Mouse (Mus musculus) B cell, adult 67 days (primary cell): Measurements from ENCODE around the gene Pard6b. TPM values are rescaled to one million over a fixed set of nuclear protein-coding genes. Genes with fewer than 3 reads are reported as not detected.

Experiments
- total RNA-seq, 2 experiments: library from RNA; stranded (reverse); gene quantifications; 4 replicates each; pipeline ENCODE4 v1.2.4; 2023

The Pard6b gene
- 1 to 10 TPM; 3.8 to 3.9 TPM for total RNA-seq

DNA sequence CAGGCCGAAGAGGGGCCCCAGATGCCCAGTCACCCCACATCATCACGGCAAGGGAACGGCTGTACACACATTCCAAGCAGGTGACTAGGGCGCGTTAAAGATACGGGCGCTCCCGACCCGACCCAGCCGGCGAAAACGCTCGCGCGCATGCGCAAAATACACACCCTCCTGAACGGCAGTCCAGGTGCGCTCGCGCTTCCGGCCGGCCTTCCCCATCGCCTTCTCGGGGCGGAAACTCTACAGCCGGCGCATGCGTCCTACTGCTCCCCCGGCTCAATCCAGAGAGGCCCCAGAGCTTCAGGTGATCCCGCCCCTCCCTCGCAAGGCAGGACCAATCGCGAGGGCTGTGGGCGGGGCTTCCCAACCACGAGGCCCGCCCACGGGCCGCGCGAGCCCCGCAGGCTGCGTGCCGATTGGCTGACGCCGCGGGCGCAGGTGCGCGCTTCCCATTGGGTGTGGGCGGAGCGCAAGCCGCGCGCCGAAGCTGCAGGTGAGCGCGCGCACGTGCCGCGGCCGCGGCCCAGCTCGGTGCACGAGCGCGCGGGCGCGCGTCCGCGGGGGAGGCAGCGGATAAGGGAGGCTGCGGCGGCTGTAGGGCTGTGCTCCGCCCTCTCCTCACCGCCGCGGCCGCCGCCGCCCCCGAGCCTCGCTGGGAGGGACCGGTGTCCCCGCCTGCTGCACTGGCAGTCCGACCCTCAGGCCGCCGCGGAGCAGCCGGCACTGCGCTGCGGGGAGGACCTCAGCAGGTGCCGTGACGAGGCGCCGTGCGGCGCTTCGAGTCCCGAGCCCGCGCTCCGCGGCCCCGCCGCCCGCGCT lies at the start of gene Pard6b:
Gene Pard6b (plus strand): TSS at position 574 of the 816 bp plus-strand sequence.

Other genes starting within 250 kb of the Pard6b start
- gene Ptpn1, start 148.9 kb upstream of the Pard6b start, total RNA-seq = 100 to 1,000 TPM; 150 to 156 TPM
- gene Ripor3, start 70.4 kb upstream of the Pard6b start, total RNA-seq = not detected
- gene Adnp, start 126.1 kb downstream of the Pard6b start, total RNA-seq = 100 to 1,000 TPM in 1 of 2 experiments, 10 to 100 TPM in 1; 96.9 to 104 TPM
- 10 to 100 TPM; 13.8 to 16.1 TPM for gene Gm20716, start 149.4 kb downstream of the Pard6b start, total RNA-seq
- gene Dpm1, start 149.6 kb downstream of the Pard6b start, total RNA-seq = 100 to 1,000 TPM; 106 to 117 TPM
- 10 to 100 TPM; 12.6 to 14.2 TPM for gene Mocs3, start 149.6 kb downstream of the Pard6b start, total RNA-seq
- gene Kcng1, start 200.7 kb downstream of the Pard6b start, total RNA-seq = not detected